Mouse (Mus musculus) brain, embryonic 18.5 days (tissue): ENCODE measurements around the gene Raet1e.
"Not testable (repeated sequence)": the region's sequence is repeated elsewhere in the genome, so short reads cannot be mapped to it uniquely, and the experiment has no call there.

ENCODE experiments used
- DNase-seq: peaks from one replicate; pipeline ENCODE4 v3.0.0-alpha.2; 2012; ENCODE audit warnings: low read depth, low spot score

Gene Raet1e

DNA sequence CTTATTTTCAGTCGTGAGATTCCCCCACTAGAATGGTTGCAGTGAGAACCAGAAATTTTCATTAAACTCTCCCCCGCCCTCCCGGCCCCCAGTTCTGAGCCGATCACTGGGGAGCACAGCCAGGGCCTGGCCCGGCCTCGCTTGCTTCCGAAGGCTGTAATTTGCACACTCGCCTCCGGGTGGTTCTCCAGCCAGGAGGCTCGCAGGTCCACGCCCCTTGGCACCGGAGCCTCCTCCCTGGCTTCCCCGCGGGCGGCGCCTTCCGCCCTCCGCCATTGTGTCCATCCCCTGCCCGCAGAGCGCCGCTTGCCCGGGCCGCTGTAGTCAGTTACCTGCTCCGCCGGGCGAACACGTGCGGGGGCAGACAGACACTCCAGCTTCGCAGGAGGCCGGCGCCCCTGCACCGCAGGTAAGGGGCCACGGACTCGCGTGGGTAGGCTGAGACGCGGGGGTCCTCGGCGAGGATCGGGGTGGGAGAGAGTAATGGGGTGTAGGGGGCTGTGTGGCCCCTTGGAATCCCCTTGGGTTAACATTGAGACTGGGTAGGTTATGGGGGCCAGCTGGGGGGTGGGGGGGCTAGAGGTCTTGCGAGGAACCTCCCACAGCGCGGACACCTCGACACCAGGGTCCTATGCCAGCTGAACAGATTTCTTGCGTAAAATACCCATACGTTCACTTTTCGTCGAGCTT lies at the start of gene Raet1e, which contains the start of gene H60b:
TSS of gene Raet1e (plus strand) at position 260 of the 690 bp plus-strand sequence.
TSS of gene H60b (plus strand) at position 277 of the 690 bp plus-strand sequence.
- DNase-seq = not testable (repeated sequence)

DNA sequence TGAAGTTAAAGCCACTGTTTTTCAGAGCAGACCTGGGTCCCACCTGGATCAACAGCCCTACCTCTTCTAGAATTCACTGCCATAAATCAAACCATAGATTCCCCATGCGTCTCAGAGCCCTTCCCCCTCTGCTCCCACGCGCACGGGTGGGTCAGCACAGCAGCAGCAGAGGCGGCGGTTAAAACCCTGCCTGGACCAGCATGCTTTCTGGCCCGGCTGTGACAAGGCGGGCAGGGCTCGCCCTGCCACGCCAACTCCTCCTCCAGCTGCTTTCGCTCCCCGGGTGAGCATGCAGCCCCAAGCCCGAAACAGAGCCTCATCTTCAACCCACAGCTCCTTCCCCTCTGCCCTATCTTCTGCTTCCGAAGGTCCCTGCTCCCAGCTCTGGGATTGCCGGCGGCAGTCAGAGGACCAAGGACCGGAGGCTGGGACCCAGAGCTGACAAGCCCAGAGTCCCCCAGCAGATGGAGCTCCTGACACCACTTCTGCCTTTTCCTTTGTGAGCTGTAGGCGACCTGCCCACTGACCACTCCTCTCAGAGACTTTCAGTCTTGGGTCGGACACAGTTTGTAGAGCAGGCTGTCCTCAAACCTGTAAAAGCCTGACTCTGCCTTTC lies 17.6 kb upstream of the Raet1e start:
- no peak for DNase-seq

DNA sequence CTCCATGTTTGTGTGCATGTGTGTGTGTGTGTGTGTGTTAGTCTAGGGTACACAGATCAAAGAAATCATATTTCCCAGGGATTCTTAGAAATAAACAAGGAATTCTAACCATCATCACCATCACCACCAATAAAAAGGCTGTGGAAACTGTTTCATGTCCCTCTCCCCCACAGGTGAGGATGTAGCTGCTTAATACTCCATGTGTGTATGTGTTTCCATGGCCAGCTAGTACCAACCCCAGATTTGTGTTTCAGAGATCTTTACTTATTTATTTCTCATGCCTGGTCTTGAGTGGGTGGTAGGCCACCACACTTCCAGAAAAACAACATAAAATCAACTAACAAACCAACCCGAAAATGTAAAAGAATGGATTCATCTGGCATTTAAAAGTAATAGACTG lies 16.2 kb upstream of the Raet1e start:
- not testable (repeated sequence) for DNase-seq

DNA sequence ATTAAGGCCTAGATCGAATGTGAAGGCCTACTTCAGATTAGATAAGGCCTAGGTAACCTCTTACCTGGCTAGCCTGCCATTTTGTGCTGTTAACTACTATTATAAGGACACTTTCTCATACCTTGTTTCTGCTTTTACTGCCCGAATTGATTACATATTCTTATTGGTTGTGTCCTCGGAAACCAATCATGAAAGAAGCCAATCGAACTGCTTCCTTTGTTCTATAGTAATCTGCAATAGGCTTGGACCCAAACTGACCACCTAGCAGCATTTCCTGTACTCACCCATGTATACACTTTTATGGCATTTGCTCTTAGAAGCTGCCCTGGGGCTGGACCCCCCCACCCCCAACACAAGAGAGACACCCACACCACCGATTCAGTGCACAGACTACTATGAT lies 15.4 kb upstream of the Raet1e start:
- no peak for DNase-seq

DNA sequence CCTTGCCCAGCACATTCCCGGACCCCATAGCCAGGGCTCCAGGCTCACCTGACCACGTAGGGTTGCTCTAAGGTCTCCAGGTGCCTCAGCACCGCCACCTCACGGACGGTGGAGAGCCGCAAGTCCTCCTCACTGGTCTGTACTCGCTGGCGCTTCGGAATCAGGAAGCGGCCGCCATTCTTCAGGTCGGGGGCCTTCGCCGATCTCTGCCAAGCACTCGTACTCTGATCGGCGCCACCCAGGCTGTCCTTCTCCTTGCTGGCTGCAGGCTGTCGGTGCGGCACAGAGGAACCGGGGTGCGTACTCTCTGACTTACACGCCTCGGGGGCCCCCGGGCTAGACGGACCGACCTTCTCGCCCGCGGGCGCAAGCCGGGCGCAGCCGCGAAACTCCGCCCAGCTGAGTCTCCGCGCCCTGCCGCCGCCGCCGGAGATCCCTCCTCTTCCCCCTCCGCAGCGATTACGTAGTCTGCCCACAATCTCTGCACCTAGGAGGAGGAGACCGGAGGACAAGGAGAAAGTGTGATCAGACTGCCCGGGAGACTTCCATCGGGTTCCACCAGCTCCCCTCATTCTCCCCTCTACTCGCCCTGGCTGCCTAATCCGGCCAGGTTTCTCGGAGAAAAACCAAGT lies 9.8 kb upstream of the Raet1e start:
- no peak for DNase-seq

DNA sequence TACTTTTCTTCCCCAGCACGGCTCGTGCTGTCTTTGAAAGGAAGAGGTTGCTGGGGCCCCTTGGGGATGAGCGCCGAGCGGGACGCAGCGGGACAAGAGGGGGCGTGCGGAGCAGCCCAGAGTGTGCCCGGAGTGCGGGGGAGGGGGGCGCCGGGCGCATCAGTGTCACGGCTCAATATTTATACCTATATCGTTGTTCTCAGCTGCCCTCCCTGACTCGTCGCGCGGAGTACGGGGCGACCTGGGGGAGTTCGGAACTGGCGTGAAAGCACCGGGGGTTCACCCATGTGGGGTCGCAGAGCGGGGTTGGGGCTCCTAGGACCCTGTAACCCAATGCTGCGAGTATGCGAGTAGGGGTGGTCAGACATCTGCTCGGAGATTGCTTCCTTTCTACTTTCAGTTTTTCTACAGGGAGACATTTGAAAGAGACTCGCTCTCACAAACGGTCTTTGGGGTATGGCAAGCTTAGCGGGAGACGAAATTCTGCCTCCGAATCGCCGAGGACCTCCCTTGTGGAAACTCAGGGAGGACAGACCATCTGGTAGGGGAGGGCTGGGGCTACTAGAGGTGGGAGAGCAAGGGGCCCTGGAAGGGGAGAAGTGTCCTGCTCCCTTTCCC lies 9.2 kb upstream of the Raet1e start, which contains the start of gene E030030I06Rik:
TSS of gene E030030I06Rik (minus strand) at position 198 of the 618 bp plus-strand sequence.
- no peak for DNase-seq

DNA sequence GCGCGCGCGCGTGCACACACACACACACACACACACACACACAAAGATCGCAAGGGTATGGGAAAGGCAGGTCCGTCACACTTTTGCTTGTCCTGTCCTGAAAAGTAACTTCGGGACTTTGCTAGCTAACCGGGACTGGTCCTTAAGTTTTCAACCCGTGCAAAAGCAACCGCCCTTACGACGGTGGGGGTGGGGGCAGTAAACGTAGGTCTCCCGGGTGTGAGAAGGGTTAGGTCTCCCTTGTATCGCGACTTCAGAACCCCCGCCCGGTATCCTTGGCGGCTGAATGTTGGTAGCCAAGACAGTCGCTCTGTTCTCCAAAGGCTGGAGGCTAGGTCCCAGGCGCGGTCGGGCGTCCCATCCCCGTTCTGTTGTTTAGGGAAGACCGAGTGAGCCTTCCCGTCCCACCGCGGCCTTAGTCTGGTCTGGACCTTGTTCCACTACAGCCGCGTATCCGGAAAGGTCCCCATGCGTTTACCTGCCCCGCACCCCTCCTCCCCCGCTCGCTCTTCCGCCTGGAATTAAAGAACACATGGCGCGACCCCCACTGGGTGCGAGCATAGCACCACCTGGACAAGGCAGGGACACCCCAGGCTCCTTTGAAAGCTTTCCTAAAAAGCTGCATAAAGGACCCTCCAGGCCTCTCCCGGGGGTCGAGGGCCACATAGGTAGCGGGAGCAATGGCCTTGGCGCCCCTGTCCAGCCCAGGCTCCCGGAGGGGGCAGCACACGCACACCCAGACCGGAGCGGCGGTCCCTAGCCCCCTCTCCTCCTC lies 8.5 kb upstream of the Raet1e start:
- no peak for DNase-seq

DNA sequence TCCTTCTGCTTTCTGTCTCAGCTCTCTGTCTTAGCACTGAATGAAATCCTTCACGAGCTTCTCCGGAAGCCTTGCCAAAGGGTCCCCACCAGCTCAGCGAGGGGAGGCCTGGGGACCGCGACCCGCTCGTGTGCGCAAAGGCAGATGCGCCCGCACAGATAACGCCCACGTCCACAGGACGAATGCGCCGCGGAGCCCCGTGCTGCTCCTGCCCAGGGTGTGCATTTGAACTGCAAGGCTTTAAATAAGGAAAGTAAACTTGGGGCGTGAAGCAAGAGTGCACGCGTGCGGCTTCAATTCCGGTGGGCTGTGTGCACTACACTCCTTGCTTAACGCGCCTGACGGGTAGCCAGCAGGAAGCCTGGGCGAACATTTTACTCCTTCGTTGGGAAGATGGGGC lies 7.8 kb upstream of the Raet1e start:
- no peak for DNase-seq

DNA sequence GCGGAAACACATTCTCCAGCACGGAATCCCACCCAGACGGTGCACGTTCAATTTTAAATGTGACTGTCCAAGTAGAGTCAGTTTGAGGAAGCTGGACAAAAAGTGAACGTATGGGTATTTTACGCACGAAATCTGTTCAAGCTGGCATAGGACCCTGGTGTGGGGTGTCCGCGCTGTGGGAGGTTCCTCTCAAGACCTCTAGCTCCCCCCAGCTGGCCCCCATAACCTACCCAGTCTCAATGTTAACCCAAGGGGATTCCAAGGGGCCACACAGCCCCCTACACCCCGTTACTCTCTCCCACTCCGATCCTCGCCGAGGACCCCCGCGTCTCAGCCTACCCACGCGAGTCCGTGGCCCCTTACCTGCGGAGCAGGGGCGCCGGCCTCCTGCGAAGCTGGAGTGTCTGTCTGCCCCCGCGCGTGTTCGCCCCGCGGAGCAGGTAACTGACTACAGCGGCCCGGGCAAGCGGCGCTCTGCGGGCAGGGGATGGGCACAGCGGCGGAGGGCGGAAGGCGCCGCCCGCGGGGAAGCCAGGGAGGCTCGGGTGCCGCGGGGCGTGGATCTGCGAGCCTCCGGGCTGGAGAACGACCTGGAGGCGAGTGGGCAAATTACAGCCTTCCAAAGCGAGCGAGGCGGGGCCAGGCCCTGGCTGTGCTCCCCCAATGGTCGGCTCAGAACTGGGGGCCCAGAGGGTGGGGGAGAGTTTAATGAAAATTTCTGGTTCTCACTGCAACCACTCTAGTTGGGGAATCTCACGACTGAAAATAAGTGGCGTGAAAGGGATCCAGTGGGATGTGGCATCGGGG lies 7.1 kb upstream of the Raet1e start:
- DNase-seq = not testable (repeated sequence)

DNA sequence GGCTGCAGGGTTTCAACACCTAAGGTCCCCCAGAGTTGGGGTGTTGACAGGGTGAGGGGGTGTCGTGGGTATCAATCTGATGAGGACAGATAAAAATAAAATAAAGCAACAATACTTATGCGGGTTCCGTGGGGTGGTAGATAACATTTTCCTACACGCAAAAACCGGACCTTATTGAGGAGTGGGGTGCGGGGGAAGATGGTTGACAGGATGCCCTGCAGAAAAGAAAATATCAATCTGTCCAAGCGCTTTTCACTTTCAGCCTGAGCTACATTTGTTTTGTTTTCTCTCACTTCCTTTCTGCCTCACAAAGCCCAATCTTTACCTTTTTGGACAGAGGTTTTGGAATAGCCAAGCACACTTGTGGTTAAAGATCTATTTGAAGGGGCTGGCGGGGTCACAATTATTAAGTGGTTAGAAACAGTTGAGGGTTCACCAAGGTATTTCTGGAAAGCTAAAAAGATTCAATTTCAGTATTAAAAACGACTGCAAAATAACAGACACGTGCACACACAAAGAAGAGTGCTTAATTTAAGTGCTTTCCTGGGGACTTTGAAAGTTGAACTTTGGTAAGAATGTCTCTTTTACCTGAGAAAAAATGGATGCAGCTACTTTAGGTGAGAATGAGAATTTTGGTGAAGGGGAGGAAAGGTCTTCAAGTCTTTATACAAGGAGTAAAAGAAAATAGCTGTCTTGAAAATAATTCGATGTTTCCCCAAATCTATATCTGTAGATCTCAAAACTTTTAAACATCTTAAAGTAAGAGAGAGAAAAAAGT lies 6.3 kb upstream of the Raet1e start:
- DNase-seq = not testable (repeated sequence)

DNA sequence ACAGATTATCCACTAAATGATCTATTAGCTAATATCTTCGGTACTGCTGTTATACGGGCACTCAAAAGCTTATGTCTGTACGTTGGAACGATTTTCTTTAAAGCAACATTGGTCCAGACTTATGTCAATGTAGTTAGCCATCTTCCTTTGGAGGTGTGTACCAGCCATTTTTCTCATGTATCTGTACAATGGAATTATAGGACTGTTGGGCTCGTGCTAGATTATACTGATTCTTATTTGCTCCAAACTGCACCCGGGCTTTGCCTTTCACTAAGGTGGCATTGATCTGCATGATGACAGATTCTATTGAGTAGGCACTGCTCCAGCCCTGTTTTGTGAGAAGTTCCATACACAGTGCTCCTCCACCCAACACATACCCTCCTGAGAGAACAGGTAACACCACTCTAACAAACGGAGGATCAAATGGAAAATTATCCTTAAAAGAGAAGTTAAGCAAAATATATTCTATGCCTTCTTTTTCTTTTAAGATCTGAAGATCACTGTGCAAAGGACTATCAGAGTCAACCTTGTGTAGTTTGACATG lies 5.2 kb upstream of the Raet1e start:
- not testable (repeated sequence) for DNase-seq

DNA sequence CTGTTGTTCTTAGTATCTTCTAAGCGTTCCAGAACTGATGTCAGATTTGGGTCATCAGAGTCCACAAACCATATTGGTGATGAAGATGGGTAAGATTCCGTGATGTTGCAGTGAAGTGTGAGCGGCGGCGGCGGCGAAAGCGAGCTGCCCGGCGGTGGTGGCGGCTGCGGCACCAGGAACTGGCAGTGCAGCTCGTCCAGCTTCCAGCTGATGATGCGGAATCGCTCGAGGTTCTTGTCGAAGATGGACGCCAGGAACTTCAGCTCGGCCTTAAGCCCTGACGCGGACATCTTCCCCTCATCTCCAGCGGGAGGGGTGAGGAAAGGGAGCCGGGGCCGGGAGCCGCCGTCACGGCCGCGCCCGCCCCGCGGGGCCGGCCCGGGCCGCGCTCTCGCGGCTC lies 4.2 kb upstream of the Raet1e start:
- DNase-seq = not testable (repeated sequence)

DNA sequence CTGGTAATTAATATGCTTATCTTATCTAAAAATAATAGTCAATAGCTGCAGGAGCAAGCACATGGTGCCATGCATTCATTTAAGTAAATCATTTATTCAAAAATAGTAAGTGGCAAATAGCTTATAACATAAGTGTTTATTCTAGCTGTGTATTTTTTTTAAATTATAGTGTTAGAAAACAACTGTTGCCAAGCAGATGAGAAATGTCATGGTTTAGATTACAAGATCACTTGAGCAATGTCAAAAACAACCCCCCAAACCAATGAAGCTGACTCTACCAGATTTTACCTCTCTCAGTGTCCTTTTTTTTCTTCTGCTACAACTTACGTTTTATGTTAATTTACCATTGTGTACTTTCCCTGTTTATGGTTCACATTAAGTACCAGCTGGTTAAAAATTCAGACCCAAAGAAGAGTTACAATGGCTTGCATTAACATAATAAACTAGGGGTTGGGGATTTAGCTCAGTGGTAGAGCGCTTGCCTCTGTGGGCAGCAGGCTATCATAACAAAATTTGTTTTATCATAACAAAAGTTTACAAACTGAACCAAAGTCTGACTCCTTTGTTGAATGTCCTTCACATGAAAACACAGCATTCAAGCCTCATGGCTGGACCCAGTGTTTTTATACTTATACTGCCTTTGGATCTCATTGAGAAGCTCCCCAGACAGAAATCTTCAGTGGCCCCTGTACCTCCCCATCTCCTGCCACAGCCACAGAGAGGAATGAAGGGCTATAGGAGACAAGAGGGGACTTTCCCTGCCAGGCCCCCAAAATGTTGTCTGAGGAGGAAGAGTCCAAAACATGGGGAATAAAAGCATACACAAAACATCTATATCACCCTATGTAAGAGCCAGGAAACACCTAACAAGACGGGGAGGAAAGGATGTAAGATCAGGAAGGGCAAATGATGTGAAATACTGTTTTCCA lies 3.2 kb upstream of the Raet1e start:
- no peak for DNase-seq

DNA sequence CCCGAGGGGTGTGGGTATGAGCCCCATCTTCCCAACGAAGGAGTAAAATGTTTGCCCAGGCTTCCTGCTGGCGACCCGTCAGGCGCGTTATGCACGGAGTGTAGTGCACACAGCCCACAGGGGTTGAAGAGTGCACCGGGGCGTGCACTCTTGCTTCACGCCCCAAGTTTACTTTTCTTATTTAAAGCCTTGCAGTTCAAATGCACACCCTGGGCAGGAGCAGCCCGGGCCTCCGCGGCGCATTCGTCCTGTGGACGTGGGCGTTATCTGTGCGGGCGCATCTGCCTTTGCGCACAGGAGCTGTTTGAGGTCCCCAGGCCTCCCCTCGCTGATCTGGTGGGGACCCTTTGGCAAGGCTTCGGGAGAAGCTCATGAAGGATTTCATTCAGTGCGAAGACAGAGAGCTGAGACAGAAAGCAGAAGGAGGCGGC lies 777 bp downstream of the Raet1e start:
- no peak for DNase-seq

DNA sequence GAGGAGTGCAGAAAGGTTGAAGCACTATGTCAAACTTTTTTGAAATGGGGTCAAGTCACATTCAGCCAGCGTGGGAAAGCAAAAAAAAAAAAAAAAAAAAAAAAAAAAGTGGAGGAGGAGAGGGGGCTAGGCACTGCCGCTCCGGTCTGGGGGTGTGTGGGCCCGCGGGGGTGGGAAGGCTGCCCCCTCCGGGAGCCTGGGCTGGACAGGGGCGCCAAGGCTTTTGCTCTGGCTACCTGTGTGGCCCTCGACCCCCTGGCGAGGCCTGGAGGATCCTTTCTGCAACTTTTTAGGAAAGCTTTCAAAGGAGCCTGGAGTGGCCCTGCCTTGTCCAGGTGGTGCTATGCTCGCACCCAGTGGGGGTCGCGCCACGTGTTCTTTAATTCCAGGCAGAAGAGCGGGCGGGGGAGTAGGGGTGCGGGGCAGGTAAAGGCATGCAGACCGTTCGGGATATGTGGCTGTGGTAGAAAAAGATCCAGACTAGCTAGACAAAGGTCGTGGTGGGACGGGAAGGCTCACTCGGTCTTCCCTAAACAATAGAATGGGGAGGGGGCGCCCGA lies 1.3 kb downstream of the Raet1e start:
- no peak for DNase-seq

DNA sequence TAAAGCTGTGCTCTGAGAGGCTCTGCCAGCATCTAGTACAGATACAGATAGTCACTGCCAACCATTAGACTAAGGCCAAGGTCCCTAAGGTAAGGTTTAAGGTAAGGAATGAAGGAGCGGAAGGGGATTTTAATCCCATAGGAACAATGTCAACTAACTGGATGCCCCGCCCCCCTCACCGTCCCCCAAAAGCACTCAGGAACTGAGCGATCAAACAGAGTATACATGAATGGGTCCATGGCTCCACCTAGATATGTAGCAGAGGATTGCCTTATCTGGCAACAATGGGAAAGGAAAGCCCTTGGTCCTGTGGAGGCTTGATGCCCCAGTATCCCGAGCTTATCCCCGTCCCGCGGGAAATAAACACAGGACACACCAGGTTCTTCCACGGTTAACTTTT lies 4.9 kb downstream of the Raet1e start:
- DNase-seq = not testable (repeated sequence)

DNA sequence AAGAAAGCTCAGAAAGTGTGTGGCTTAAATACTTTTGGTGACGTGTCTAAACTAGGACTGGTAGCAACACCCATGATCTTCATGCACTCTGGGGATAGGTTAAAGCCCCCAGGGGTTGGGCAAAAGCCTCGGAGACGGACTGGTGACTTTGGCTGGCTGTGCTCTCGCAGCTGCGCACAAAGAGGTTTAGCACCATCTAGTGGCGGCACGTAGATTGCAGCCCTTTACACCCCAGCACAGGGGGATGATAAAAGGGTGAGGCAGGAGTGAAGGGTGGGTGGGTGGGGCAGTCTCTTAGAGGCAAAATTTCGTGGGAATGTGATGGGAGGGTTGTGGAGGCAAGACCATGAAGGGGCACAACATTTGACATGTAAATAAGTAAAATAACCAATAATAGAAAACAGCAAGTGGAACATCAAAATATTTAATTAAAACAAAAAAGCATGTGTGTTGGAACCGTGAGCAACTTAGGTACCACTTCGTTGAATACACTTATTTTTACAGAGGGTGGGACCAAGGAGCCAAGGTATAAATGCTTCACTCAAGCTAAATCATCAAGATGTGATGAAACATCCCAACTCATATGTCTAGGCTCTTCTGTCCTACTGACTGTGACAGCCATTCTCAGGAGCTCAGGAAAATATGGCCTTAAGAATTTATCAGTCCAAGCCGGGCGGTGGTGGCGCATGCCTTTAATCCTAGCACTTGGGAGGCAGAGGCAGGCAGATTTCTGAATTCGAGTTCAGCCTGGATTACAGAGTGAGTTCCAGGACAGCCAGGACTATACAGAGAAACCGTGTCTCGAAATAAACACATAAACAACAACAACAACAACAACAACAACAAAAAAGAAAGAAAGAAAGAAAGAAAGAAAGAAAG lies 5.6 kb downstream of the Raet1e start:
- not testable (repeated sequence) for DNase-seq
